Mouse (Mus musculus): ENCODE results near the gene Cpa3. TPM values are rescaled to one million over a fixed set of nuclear protein-coding genes. Genes with fewer than 3 reads are reported as not detected.

Gene Cpa3
- polyA plus RNA-seq (2012; rRNA removed) (1.4 and 2.4 TPM in 2 replicates), polyA plus RNA-seq (2014; fragmentation: Nextera tagmentation; extraction: Ambion mirVana) (3.3 and 3.5 TPM in 2 replicates)

GRCm38 (mm10) chr3:20242050-20242449 lies at the start of gene Cpa3:
Cpa3 (minus strand) TSS chr3:20242181.
- WGBS (ENCODE audit: insufficient replicate concordance), result 4% methylated on average over 3 of the region's 3 CpGs
- Histone ChIP-seq H3K4me2 (ENCODE audit: low read depth) (no peak within 1 kb of the TSS), H3K4me1 (replicated peaks; ENCODE audit: control insufficient read depth in 2 of 2, insufficient read depth in 2 of 2, low read length in 1 of 2) (no peaks in the 10 kb centered on the region), H3K27me3 (ENCODE audit: control insufficient read depth, insufficient read depth, low read length) (no peaks in the 10 kb centered on the region), H3K9me3 (ENCODE audit: control insufficient read depth, low read length) (no peaks in the 10 kb centered on the region), H3K27ac (no peak within 1 kb of the TSS), H3K9ac (replicated peaks) (no peak within 1 kb of the TSS), H3K36me3 (replicated peaks; ENCODE audit: control insufficient read depth, insufficient read depth, low read depth) (no peaks in the 10 kb centered on the region), H3K4me3 (ENCODE audit: insufficient read depth in 1 of 2, low read depth in 2 of 2, low read length in 2 of 2) (no peak within 1 kb of the TSS)
- DNase-seq (ENCODE audit: low read depth in 3 of 3, low spot score in 3 of 3), result no peak
- ATAC-seq (ENCODE audit: insufficient read depth), result no peak
- TF ChIP-seq CTCF (IDR thresholded peaks at IDR 0.05; ENCODE audit: low read depth) (no peak), EP300 (IDR thresholded peaks at IDR 0.05; ENCODE audit: low read depth) (no peak)

- no peaks in the 10 kb centered on the region for H3K9me3 ChIP-seq (ENCODE audit: control insufficient read depth, low read length)
- TF ChIP-seq EP300 (IDR thresholded peaks at IDR 0.05; ENCODE audit: low read depth) (no peak), CTCF (IDR thresholded peaks at IDR 0.05; ENCODE audit: low read depth) (no peak)
- no peaks in the 10 kb centered on the region for H3K27me3 ChIP-seq (ENCODE audit: control insufficient read depth, insufficient read depth, low read length)
- H3K36me3 ChIP-seq (replicated peaks; ENCODE audit: control insufficient read depth, insufficient read depth, low read depth), result no peaks in the 10 kb centered on the region
- no peak for DNase-seq (ENCODE audit: low read depth in 3 of 3, low spot score in 3 of 3)
- ATAC-seq (ENCODE audit: insufficient read depth), result no peak
- H3K4me1 ChIP-seq (replicated peaks; ENCODE audit: control insufficient read depth in 2 of 2, insufficient read depth in 2 of 2, low read length in 1 of 2), result no peaks in the 10 kb centered on the region
- no peak overlapping the region for H3K4me3 ChIP-seq (ENCODE audit: insufficient read depth in 1 of 2, low read depth in 2 of 2, low read length in 2 of 2)
- H3K9ac ChIP-seq (replicated peaks), result no peak overlapping the region
- no peak overlapping the region for H3K4me2 ChIP-seq (ENCODE audit: low read depth)
- no peak overlapping the region for H3K27ac ChIP-seq
These were observed 49.4 kb upstream of the Cpa3 start for GRCm38 (mm10) chr3:20291370-20291769.

GRCm38 (mm10) chr3:20288761-20289160 lies 46.8 kb upstream of the Cpa3 start:
- H3K27me3 ChIP-seq (ENCODE audit: control insufficient read depth, insufficient read depth, low read length), result no peaks in the 10 kb centered on the region
- no peak for DNase-seq (ENCODE audit: low read depth in 3 of 3, low spot score in 3 of 3)
- no peak for ATAC-seq (ENCODE audit: insufficient read depth)
- H3K9me3 ChIP-seq (ENCODE audit: control insufficient read depth, low read length), result no peaks in the 10 kb centered on the region
- H3K4me3 ChIP-seq (ENCODE audit: insufficient read depth in 1 of 2, low read depth in 2 of 2, low read length in 2 of 2), result no peak overlapping the region
- H3K4me2 ChIP-seq (ENCODE audit: low read depth), result no peak overlapping the region
- no peaks in the 10 kb centered on the region for H3K4me1 ChIP-seq (replicated peaks; ENCODE audit: control insufficient read depth in 2 of 2, insufficient read depth in 2 of 2, low read length in 1 of 2)
- H3K9ac ChIP-seq (replicated peaks), result no peak overlapping the region
- TF ChIP-seq EP300 (IDR thresholded peaks at IDR 0.05; ENCODE audit: low read depth) (no peak), CTCF (IDR thresholded peaks at IDR 0.05; ENCODE audit: low read depth) (no peak)
- H3K27ac ChIP-seq, result no peak overlapping the region
- no peaks in the 10 kb centered on the region for H3K36me3 ChIP-seq (replicated peaks; ENCODE audit: control insufficient read depth, insufficient read depth, low read depth)
- WGBS (ENCODE audit: insufficient replicate concordance), result 67% methylated on average over 2 of the region's 2 CpGs

- Histone ChIP-seq H3K27me3 (ENCODE audit: control insufficient read depth, insufficient read depth, low read length) (no peaks in the 10 kb centered on the region), H3K4me2 (ENCODE audit: low read depth) (no peak overlapping the region), H3K4me1 (replicated peaks; ENCODE audit: control insufficient read depth in 2 of 2, insufficient read depth in 2 of 2, low read length in 1 of 2) (no peaks in the 10 kb centered on the region), H3K9ac (replicated peaks) (no peak overlapping the region), H3K27ac (no peak overlapping the region), H3K4me3 (ENCODE audit: insufficient read depth in 1 of 2, low read depth in 2 of 2, low read length in 2 of 2) (no peak overlapping the region), H3K9me3 (ENCODE audit: control insufficient read depth, low read length) (no peaks in the 10 kb centered on the region), H3K36me3 (replicated peaks; ENCODE audit: control insufficient read depth, insufficient read depth, low read depth) (no peaks in the 10 kb centered on the region)
- no peak for DNase-seq (ENCODE audit: low read depth in 3 of 3, low spot score in 3 of 3)
- 39% methylated on average over 1 of the region's 1 CpGs for WGBS (ENCODE audit: insufficient replicate concordance)
- TF ChIP-seq EP300 (IDR thresholded peaks at IDR 0.05; ENCODE audit: low read depth), result no peak
- TF ChIP-seq CTCF (IDR thresholded peaks at IDR 0.05; ENCODE audit: low read depth), result no peak
- no peak for ATAC-seq (ENCODE audit: insufficient read depth)
These were observed 39.8 kb upstream of the Cpa3 start for GRCm38 (mm10) chr3:20281796-20282195.

GRCm38 (mm10) chr3:20275633-20276032 lies 33.7 kb upstream of the Cpa3 start, which contains the start of gene Cpb1:
Cpb1 (minus strand) TSS chr3:20275733.
- no peaks in the 10 kb centered on the region for H3K4me1 ChIP-seq (replicated peaks; ENCODE audit: control insufficient read depth in 2 of 2, insufficient read depth in 2 of 2, low read length in 1 of 2)
- H3K4me3 ChIP-seq (ENCODE audit: insufficient read depth in 1 of 2, low read depth in 2 of 2, low read length in 2 of 2), result no peak within 1 kb of the TSS
- TF ChIP-seq CTCF (IDR thresholded peaks at IDR 0.05; ENCODE audit: low read depth) (no peak), EP300 (IDR thresholded peaks at IDR 0.05; ENCODE audit: low read depth) (no peak)
- no peak for ATAC-seq (ENCODE audit: insufficient read depth)
- H3K9ac ChIP-seq (replicated peaks), result no peak within 1 kb of the TSS
- DNase-seq (ENCODE audit: low read depth in 3 of 3, low spot score in 3 of 3), result no peak
- 63% methylated on average over 3 of the region's 3 CpGs for WGBS (ENCODE audit: insufficient replicate concordance)
- no peak within 1 kb of the TSS for H3K4me2 ChIP-seq (ENCODE audit: low read depth)
- H3K36me3 ChIP-seq (replicated peaks; ENCODE audit: control insufficient read depth, insufficient read depth, low read depth), result no peaks in the 10 kb centered on the region
- H3K9me3 ChIP-seq (ENCODE audit: control insufficient read depth, low read length), result no peaks in the 10 kb centered on the region
- H3K27me3 ChIP-seq (ENCODE audit: control insufficient read depth, insufficient read depth, low read length), result no peaks in the 10 kb centered on the region
- H3K27ac ChIP-seq, result no peak within 1 kb of the TSS
